Mouse (Mus musculus): ENCODE measurements around the gene Tmem163. TPM values are rescaled to one million over a fixed set of nuclear protein-coding genes. Genes with fewer than 3 reads are reported as not detected.
A peak's percentile ranks its signal among the peaks of the same experiment; 100 is the strongest.

The Tmem163 gene
- polyA plus RNA-seq (2011; ENCODE audit: insufficient read length, low read depth, missing spikeins): not detected in 2 replicates

- Histone ChIP-seq H3K4me1 (ENCODE audit: control insufficient read depth, insufficient read depth, low read length) (0 out of 2 replicates have a peak, but pooled peaks cover 2% of the 10 kb centered on the region), H3K4me3 (ENCODE audit: insufficient read depth, low read length) (no peak within 1 kb of the TSS), H3K27ac (ENCODE audit: insufficient read depth, low read length) (no peak within 1 kb of the TSS)
- TF ChIP-seq POLR2A (IDR thresholded peaks at IDR 0.05; ENCODE audit: low read depth, low read length) (no peak), CTCF (IDR thresholded peaks at IDR 0.05; ENCODE audit: borderline replicate concordance, insufficient read depth, low read length) (peak; percentile 55; the same call in 1 of the 2 replicates)
Observed at GRCm38 (mm10) chr1:127679498-127680133, at the start of gene Tmem163. Gene Tmem163 (minus strand): TSS chr1:127679548.

- Histone ChIP-seq H3K4me1 (ENCODE audit: control insufficient read depth, insufficient read depth, low read length) (no peaks in the 10 kb centered on the region), H3K27ac (ENCODE audit: insufficient read depth, low read length) (no peak within 1 kb of the TSS), H3K4me3 (ENCODE audit: insufficient read depth, low read length) (no peak within 1 kb of the TSS)
- TF ChIP-seq POLR2A (IDR thresholded peaks at IDR 0.05; ENCODE audit: low read depth, low read length): no peak
- no peak for TF ChIP-seq CTCF (IDR thresholded peaks at IDR 0.05; ENCODE audit: borderline replicate concordance, insufficient read depth, low read length)
Observed at GRCm38 (mm10) chr1:127729096-127729495, 49.7 kb upstream of the Tmem163 start, which contains the start of gene Acmsd. Gene Acmsd (plus strand): TSS chr1:127729413.

- no peak for TF ChIP-seq CTCF (IDR thresholded peaks at IDR 0.05; ENCODE audit: borderline replicate concordance, insufficient read depth, low read length)
- no peak for TF ChIP-seq POLR2A (IDR thresholded peaks at IDR 0.05; ENCODE audit: low read depth, low read length)
- no peak overlapping the region for H3K27ac ChIP-seq (ENCODE audit: insufficient read depth, low read length)
- no peak overlapping the region for H3K4me3 ChIP-seq (ENCODE audit: insufficient read depth, low read length)
- H3K4me1 ChIP-seq (ENCODE audit: control insufficient read depth, insufficient read depth, low read length): no peaks in the 10 kb centered on the region
Observed at GRCm38 (mm10) chr1:127723596-127723995, 44.2 kb upstream of the Tmem163 start.

GRCm38 (mm10) chr1:127718290-127718689, 38.9 kb upstream of the Tmem163 start:
- Histone ChIP-seq H3K27ac (ENCODE audit: insufficient read depth, low read length) (no peak overlapping the region), H3K4me3 (ENCODE audit: insufficient read depth, low read length) (no peak overlapping the region), H3K4me1 (ENCODE audit: control insufficient read depth, insufficient read depth, low read length) (no peaks in the 10 kb centered on the region)
- TF ChIP-seq CTCF (IDR thresholded peaks at IDR 0.05; ENCODE audit: borderline replicate concordance, insufficient read depth, low read length) (no peak), POLR2A (IDR thresholded peaks at IDR 0.05; ENCODE audit: low read depth, low read length) (no peak)

- TF ChIP-seq CTCF (IDR thresholded peaks at IDR 0.05; ENCODE audit: borderline replicate concordance, insufficient read depth, low read length) (no peak), POLR2A (IDR thresholded peaks at IDR 0.05; ENCODE audit: low read depth, low read length) (no peak)
- no peak overlapping the region for H3K27ac ChIP-seq (ENCODE audit: insufficient read depth, low read length)
- H3K4me1 ChIP-seq (ENCODE audit: control insufficient read depth, insufficient read depth, low read length): no peaks in the 10 kb centered on the region
- H3K4me3 ChIP-seq (ENCODE audit: insufficient read depth, low read length): no peak overlapping the region
Observed at GRCm38 (mm10) chr1:127716441-127716840, 37.1 kb upstream of the Tmem163 start.

- no peak for TF ChIP-seq POLR2A (IDR thresholded peaks at IDR 0.05; ENCODE audit: low read depth, low read length)
- no peak for TF ChIP-seq CTCF (IDR thresholded peaks at IDR 0.05; ENCODE audit: borderline replicate concordance, insufficient read depth, low read length)
- Histone ChIP-seq H3K4me3 (ENCODE audit: insufficient read depth, low read length) (no peak overlapping the region), H3K27ac (ENCODE audit: insufficient read depth, low read length) (no peak overlapping the region), H3K4me1 (ENCODE audit: control insufficient read depth, insufficient read depth, low read length) (no peaks in the 10 kb centered on the region)
Observed at GRCm38 (mm10) chr1:127706269-127706668, 26.9 kb upstream of the Tmem163 start.

- no peak overlapping the region for H3K27ac ChIP-seq (ENCODE audit: insufficient read depth, low read length)
- TF ChIP-seq CTCF (IDR thresholded peaks at IDR 0.05; ENCODE audit: borderline replicate concordance, insufficient read depth, low read length) (no peak), POLR2A (IDR thresholded peaks at IDR 0.05; ENCODE audit: low read depth, low read length) (no peak)
- no peaks in the 10 kb centered on the region for H3K4me1 ChIP-seq (ENCODE audit: control insufficient read depth, insufficient read depth, low read length)
- H3K4me3 ChIP-seq (ENCODE audit: insufficient read depth, low read length): no peak overlapping the region
Observed at GRCm38 (mm10) chr1:127702187-127702586, 22.8 kb upstream of the Tmem163 start.

GRCm38 (mm10) chr1:127696533-127696932, 17.2 kb upstream of the Tmem163 start:
- no peak for TF ChIP-seq CTCF (IDR thresholded peaks at IDR 0.05; ENCODE audit: borderline replicate concordance, insufficient read depth, low read length)
- TF ChIP-seq POLR2A (IDR thresholded peaks at IDR 0.05; ENCODE audit: low read depth, low read length): no peak
- Histone ChIP-seq H3K4me1 (ENCODE audit: control insufficient read depth, insufficient read depth, low read length) (no peaks in the 10 kb centered on the region), H3K27ac (ENCODE audit: insufficient read depth, low read length) (no peak overlapping the region), H3K4me3 (ENCODE audit: insufficient read depth, low read length) (no peak overlapping the region)

- Histone ChIP-seq H3K4me3 (ENCODE audit: insufficient read depth, low read length) (peak overlapping the region; percentile 10; the same call in 1 of the 2 replicates), H3K4me1 (ENCODE audit: control insufficient read depth, insufficient read depth, low read length) (0 out of 2 replicates have a peak, but pooled peaks cover 2% of the 10 kb centered on the region), H3K27ac (ENCODE audit: insufficient read depth, low read length) (no peak overlapping the region)
- TF ChIP-seq POLR2A (IDR thresholded peaks at IDR 0.05; ENCODE audit: low read depth, low read length) (no peak), CTCF (IDR thresholded peaks at IDR 0.05; ENCODE audit: borderline replicate concordance, insufficient read depth, low read length) (no peak)
Observed at GRCm38 (mm10) chr1:127677661-127678580, 1.4 kb downstream of the Tmem163 start.

Measured in embryonic fibroblast, embryonic 13.5 days (primary cell).